Mouse (Mus musculus) gastrocnemius, postnatal 25 days (tissue): Measurements from ENCODE around the gene H2-Q4. TPM values are rescaled to one million over a fixed set of nuclear protein-coding genes. Genes with fewer than 3 reads are reported as not detected.
"Not testable (repeated sequence)": the region's sequence is repeated elsewhere in the genome, so short reads cannot be mapped to it uniquely, and the experiment has no call there.

ENCODE experiments used
- DNase-seq: peaks from one replicate; pipeline ENCODE4 v3.0.0; 2022
- total RNA-seq, 2 experiments: library from RNA; stranded (reverse); gene quantifications; 1 replicate in 1 of 2; 2 replicates in 1 of 2; pipeline ENCODE4 v1.2.3; 2021

The H2-Q4 gene
- total RNA-seq, 2 experiments from 2014 or later: 2.2 to 3.9 TPM

GRCm38 (mm10) chr17:35420206-35420810 lies 40.9 kb downstream of the H2-Q4 start:
- DNase-seq: not testable (repeated sequence)

GRCm38 (mm10) chr17:35421331-35421730 lies 41.9 kb downstream of the H2-Q4 start:
- not testable (repeated sequence) for DNase-seq

GRCm38 (mm10) chr17:35422360-35422759 lies 42.9 kb downstream of the H2-Q4 start:
- not testable (repeated sequence) for DNase-seq

- DNase-seq: not testable (repeated sequence)
These were observed 43.9 kb downstream of the H2-Q4 start for GRCm38 (mm10) chr17:35423131-35423810.

- DNase-seq: not testable (repeated sequence)
These were observed 44.7 kb downstream of the H2-Q4 start for GRCm38 (mm10) chr17:35424106-35424505.

GRCm38 (mm10) chr17:35424624-35425416 lies 45.4 kb downstream of the H2-Q4 start, which contains the start of gene H2-Q6:
Gene H2-Q6 (plus strand): TSS chr17:35424850.
- DNase-seq: not testable (repeated sequence)

- not testable (repeated sequence) for DNase-seq
These were observed 46.1 kb downstream of the H2-Q4 start for GRCm38 (mm10) chr17:35425474-35425873.

GRCm38 (mm10) chr17:35428883-35429282 lies 49.5 kb downstream of the H2-Q4 start:
- not testable (repeated sequence) for DNase-seq

- not testable (repeated sequence) for DNase-seq
These were observed 51.3 kb downstream of the H2-Q4 start for GRCm38 (mm10) chr17:35430671-35431070.

- DNase-seq: not testable (repeated sequence)
These were observed 52.8 kb downstream of the H2-Q4 start for GRCm38 (mm10) chr17:35432167-35432566.

- DNase-seq: not testable (repeated sequence)
These were observed 55.4 kb downstream of the H2-Q4 start for GRCm38 (mm10) chr17:35434836-35435235.

Other genes starting within 250 kb of the H2-Q4 start
- not detected for gene Apom, start 247.6 kb upstream of the H2-Q4 start, total RNA-seq
- gene Bag6, start 244.4 kb upstream of the H2-Q4 start, total RNA-seq: 100 to 1,000 TPM; 180 to 197 TPM
- 100 to 1,000 TPM in 1 of 2 experiments, 10 to 100 TPM in 1; 93.3 to 102 TPM for gene Prrc2a, start 214.7 kb upstream of the H2-Q4 start, total RNA-seq
- 1 to 10 TPM in 1 of 2 experiments, under 1 TPM in 1; 0.97 to 1.4 TPM for gene Aif1, start 203.5 kb upstream of the H2-Q4 start, total RNA-seq
- gene Lst1, start 191.2 kb upstream of the H2-Q4 start, total RNA-seq: under 1 TPM in 1 of 2 experiments, not detected in 1; 0.78 TPM
- gene Ltb, start 185.2 kb upstream of the H2-Q4 start, total RNA-seq: not detected
- gene Tnf, start 177.6 kb upstream of the H2-Q4 start, total RNA-seq: under 1 TPM in 1 of 2 experiments, not detected in 1; 0.18 TPM
- gene Lta, start 174.3 kb upstream of the H2-Q4 start, total RNA-seq: under 1 TPM in 1 of 2 experiments, not detected in 1; 0.32 TPM
- under 1 TPM in 1 of 2 experiments, not detected in 1; 0.70 TPM for gene Gm16181, start 158.8 kb upstream of the H2-Q4 start, total RNA-seq
- 1 to 10 TPM; 1.9 to 2.3 TPM for gene Atp6v1g2, start 146.0 kb upstream of the H2-Q4 start, total RNA-seq
- gene Nfkbil1, start 143.8 kb upstream of the H2-Q4 start, total RNA-seq: 1 to 10 TPM; 5.6 to 6.8 TPM
- gene Ddx39b, start 137.9 kb upstream of the H2-Q4 start, total RNA-seq: 10 to 100 TPM; 71.5 to 79.1 TPM
- gene H2-D1, start 116.9 kb upstream of the H2-Q4 start, total RNA-seq: 10 to 100 TPM; 30.2 to 57.3 TPM
- gene H2-Q1, start 59.2 kb upstream of the H2-Q4 start, total RNA-seq: under 1 TPM; 0.20 to 0.86 TPM
- gene H2-Q2, start 37.4 kb upstream of the H2-Q4 start, total RNA-seq: under 1 TPM; 0.36 to 0.78 TPM
- gene H2-Q6, start 45.2 kb downstream of the H2-Q4 start, total RNA-seq: not detected
- under 1 TPM; 0.38 to 0.70 TPM for gene H2-Q7, start 59.5 kb downstream of the H2-Q4 start, total RNA-seq
- gene H2-Q10, start 90.5 kb downstream of the H2-Q4 start, total RNA-seq: 1 to 10 TPM in 1 of 2 experiments, under 1 TPM in 1; 0.15 to 1.3 TPM
- under 1 TPM in 1 of 2 experiments, not detected in 1; 0.27 TPM for gene Pou5f1, start 126.4 kb downstream of the H2-Q4 start, total RNA-seq
- gene Tcf19, start 137.2 kb downstream of the H2-Q4 start, total RNA-seq: 1 to 10 TPM; 1.5 to 2.9 TPM
- 1 to 10 TPM; 2.5 to 2.7 TPM for gene Cchcr1, start 137.5 kb downstream of the H2-Q4 start, total RNA-seq
- not detected for gene Psors1c2, start 153.6 kb downstream of the H2-Q4 start, total RNA-seq
- gene Cdsn, start 172.5 kb downstream of the H2-Q4 start, total RNA-seq: under 1 TPM in 1 of 2 experiments, not detected in 1; 0.91 TPM
- not detected for gene 2300002M23Rik, start 187.8 kb downstream of the H2-Q4 start, total RNA-seq
- not detected for gene Sfta2, start 221.9 kb downstream of the H2-Q4 start, total RNA-seq
- not detected for gene Gm9573, start 247.0 kb downstream of the H2-Q4 start, total RNA-seq